Mouse (Mus musculus) liver, embryonic 15.5 days (tissue): ENCODE measurements at regions not wholly inside any gene's neighbourhood (a gene's known extent, or its start where the extent isn't known, plus 50 kb on each side); places are given as distances from the start of the nearest gene placed in this dataset.

Experiments used
- ATAC-seq: fragments of 200-750 bp; cut with Nextera tagmentation; 2 replicates; pipeline ENCODE4 v1.8.0; 2017; ENCODE audit warnings: moderate number of reproducible peaks, mild to moderate bottlenecking, moderate library complexity; ENCODE audit not compliant: insufficient read depth
- H3K27ac ChIP-seq: fragments of 300-500 bp; sonication (generic); replicated peaks from 2 replicates; pipeline ENCODE4 v1.5.1; 2015; ENCODE audit warnings: mild to moderate bottlenecking, inconsistent platforms
- H3K27me3 ChIP-seq: fragments of 300-500 bp; sonication (generic); 2 replicates; pipeline ENCODE4 v1.6.1; 2015; ENCODE audit warnings: mild to moderate bottlenecking, inconsistent platforms
- H3K36me3 ChIP-seq: fragments of 300-500 bp; sonication (generic); replicated peaks from 2 replicates; pipeline ENCODE4 v1.6.1; 2015; ENCODE audit warnings: moderate library complexity, mild to moderate bottlenecking, inconsistent platforms
- H3K4me1 ChIP-seq: fragments of 300-500 bp; sonication (generic); replicated peaks from 2 replicates; pipeline ENCODE4 v1.6.1; 2015; ENCODE audit warnings: inconsistent platforms
- H3K4me2 ChIP-seq: fragments of 300-500 bp; sonication (generic); 2 replicates; pipeline ENCODE4 v1.6.1; 2015; ENCODE audit warnings: moderate library complexity, mild to moderate bottlenecking, inconsistent platforms
- H3K4me3 ChIP-seq: fragments of 300-500 bp; sonication (generic); replicated peaks from 2 replicates; pipeline ENCODE4 v1.5.1; 2015; ENCODE audit warnings: mild to moderate bottlenecking, inconsistent platforms
- H3K9ac ChIP-seq: fragments of 300-500 bp; sonication (generic); 2 replicates; pipeline ENCODE4 v1.6.1; 2015; ENCODE audit warnings: moderate library complexity, mild to moderate bottlenecking, inconsistent platforms
- H3K9me3 ChIP-seq: fragments of 300-500 bp; sonication (generic); replicated peaks from 2 replicates; pipeline ENCODE4 v1.6.1; 2016; ENCODE audit warnings: inconsistent platforms
- WGBS: fragments of 180-500 bp; shearing (Covaris S2); methylation state at CpG from one replicate; pipeline ENCODE4 v1.1.7; 2015; ENCODE audit warnings: mixed read lengths; ENCODE audit not compliant: insufficient replicate concordance; 5-methylcytosine and 5-hydroxymethylcytosine counted together

GRCm38 (mm10) chr7:124861397-124861796 lies 583.1 kb upstream of the Kdm8 start:
- Histone ChIP-seq H3K4me3 (no peak overlapping the region), H3K4me1 (no peaks in the 10 kb centered on the region), H3K9me3 (no peaks in the 10 kb centered on the region), H3K9ac (no peak overlapping the region), H3K4me2 (no peak overlapping the region), H3K27ac (no peak overlapping the region), H3K36me3 (no peaks in the 10 kb centered on the region), H3K27me3 (no peaks in the 10 kb centered on the region)
- WGBS: 67% methylated on average over 2 of the region's 2 CpGs
- ATAC-seq: no peak

- WGBS: 28% methylated on average over 6 of the region's 6 CpGs
- Histone ChIP-seq H3K36me3 (no peaks in the 10 kb centered on the region), H3K4me1 (no peaks in the 10 kb centered on the region), H3K9ac (no peak overlapping the region), H3K27ac (no peak overlapping the region), H3K4me2 (no peak overlapping the region), H3K4me3 (no peak overlapping the region), H3K9me3 (no peaks in the 10 kb centered on the region), H3K27me3 (no peaks in the 10 kb centered on the region)
- no peak for ATAC-seq
Observed at GRCm38 (mm10) chr7:124868133-124868603, 576.3 kb upstream of the Kdm8 start.

- H3K4me2 ChIP-seq: no peak overlapping the region
- H3K4me1 ChIP-seq: no peaks in the 10 kb centered on the region
- ATAC-seq: no peak
- no peak overlapping the region for H3K9ac ChIP-seq
- no peaks in the 10 kb centered on the region for H3K9me3 ChIP-seq
- no peaks in the 10 kb centered on the region for H3K36me3 ChIP-seq
- H3K27me3 ChIP-seq: no peaks in the 10 kb centered on the region
- 26% methylated on average over 3 of the region's 3 CpGs for WGBS
- no peak overlapping the region for H3K27ac ChIP-seq
- no peak overlapping the region for H3K4me3 ChIP-seq
Observed at GRCm38 (mm10) chr7:124868621-124869020, 575.9 kb upstream of the Kdm8 start.

- Histone ChIP-seq H3K27me3 (no peaks in the 10 kb centered on the region), H3K27ac (no peak overlapping the region), H3K4me3 (no peak overlapping the region), H3K9me3 (no peaks in the 10 kb centered on the region), H3K36me3 (no peaks in the 10 kb centered on the region), H3K4me1 (no peaks in the 10 kb centered on the region), H3K9ac (no peak overlapping the region), H3K4me2 (no peak overlapping the region)
- 56% methylated on average over 6 of the region's 6 CpGs for WGBS
- no peak for ATAC-seq
Observed at GRCm38 (mm10) chr7:124880771-124881170, 563.7 kb upstream of the Kdm8 start.

GRCm38 (mm10) chr7:124907233-124907632 lies 537.2 kb upstream of the Kdm8 start:
- 52% methylated on average over 5 of the region's 5 CpGs for WGBS
- no peak for ATAC-seq
- H3K9me3 ChIP-seq: no peaks in the 10 kb centered on the region
- H3K27me3 ChIP-seq: no peaks in the 10 kb centered on the region
- no peaks in the 10 kb centered on the region for H3K4me1 ChIP-seq
- H3K4me2 ChIP-seq: no peak overlapping the region
- H3K27ac ChIP-seq: no peak overlapping the region
- no peaks in the 10 kb centered on the region for H3K36me3 ChIP-seq
- H3K4me3 ChIP-seq: no peak overlapping the region
- no peak overlapping the region for H3K9ac ChIP-seq

GRCm38 (mm10) chr7:124907662-124908296 lies 536.7 kb upstream of the Kdm8 start:
- Histone ChIP-seq H3K27ac (no peak overlapping the region), H3K4me2 (no peak overlapping the region), H3K4me3 (no peak overlapping the region), H3K9ac (no peak overlapping the region), H3K4me1 (no peaks in the 10 kb centered on the region), H3K9me3 (no peaks in the 10 kb centered on the region), H3K36me3 (no peaks in the 10 kb centered on the region), H3K27me3 (no peaks in the 10 kb centered on the region)
- ATAC-seq: no peak
- WGBS: 59% methylated on average over 5 of the region's 5 CpGs

- Histone ChIP-seq H3K27ac (no peak overlapping the region), H3K36me3 (no peaks in the 10 kb centered on the region), H3K9ac (no peak overlapping the region), H3K27me3 (no peaks in the 10 kb centered on the region), H3K4me3 (no peak overlapping the region), H3K4me1 (no peaks in the 10 kb centered on the region), H3K4me2 (no peak overlapping the region), H3K9me3 (no peaks in the 10 kb centered on the region)
- 63% methylated on average over 5 of the region's 5 CpGs for WGBS
- ATAC-seq: no peak
Observed at GRCm38 (mm10) chr7:124914061-124914460, 530.4 kb upstream of the Kdm8 start.

GRCm38 (mm10) chr7:124914479-124914878 lies 530.0 kb upstream of the Kdm8 start:
- WGBS: 47% methylated on average over 4 of the region's 4 CpGs
- H3K9me3 ChIP-seq: no peaks in the 10 kb centered on the region
- no peaks in the 10 kb centered on the region for H3K4me1 ChIP-seq
- H3K27me3 ChIP-seq: no peaks in the 10 kb centered on the region
- no peaks in the 10 kb centered on the region for H3K36me3 ChIP-seq
- no peak overlapping the region for H3K9ac ChIP-seq
- no peak overlapping the region for H3K4me2 ChIP-seq
- no peak overlapping the region for H3K4me3 ChIP-seq
- no peak overlapping the region for H3K27ac ChIP-seq
- no peak for ATAC-seq

- no peaks in the 10 kb centered on the region for H3K9me3 ChIP-seq
- no peak overlapping the region for H3K4me2 ChIP-seq
- H3K36me3 ChIP-seq: no peaks in the 10 kb centered on the region
- no peak overlapping the region for H3K27ac ChIP-seq
- WGBS: 53% methylated on average over 6 of the region's 6 CpGs
- H3K27me3 ChIP-seq: no peaks in the 10 kb centered on the region
- no peaks in the 10 kb centered on the region for H3K4me1 ChIP-seq
- H3K9ac ChIP-seq: no peak overlapping the region
- no peak for ATAC-seq
- H3K4me3 ChIP-seq: no peak overlapping the region
Observed at GRCm38 (mm10) chr7:124914972-124915371, 529.5 kb upstream of the Kdm8 start.

GRCm38 (mm10) chr7:124915637-124916036 lies 528.8 kb upstream of the Kdm8 start:
- H3K27ac ChIP-seq: no peak overlapping the region
- H3K4me1 ChIP-seq: no peaks in the 10 kb centered on the region
- H3K9me3 ChIP-seq: no peaks in the 10 kb centered on the region
- WGBS: 40% methylated on average over 5 of the region's 5 CpGs
- no peaks in the 10 kb centered on the region for H3K36me3 ChIP-seq
- no peak for ATAC-seq
- no peak overlapping the region for H3K4me2 ChIP-seq
- no peak overlapping the region for H3K9ac ChIP-seq
- H3K4me3 ChIP-seq: no peak overlapping the region
- H3K27me3 ChIP-seq: no peaks in the 10 kb centered on the region

GRCm38 (mm10) chr7:124917606-124918120 lies 526.8 kb upstream of the Kdm8 start:
- WGBS: 44% methylated on average over 5 of the region's 5 CpGs
- ATAC-seq: no peak
- Histone ChIP-seq H3K9ac (no peak overlapping the region), H3K4me2 (no peak overlapping the region), H3K4me1 (no peaks in the 10 kb centered on the region), H3K4me3 (no peak overlapping the region), H3K9me3 (no peaks in the 10 kb centered on the region), H3K27ac (no peak overlapping the region), H3K27me3 (no peaks in the 10 kb centered on the region), H3K36me3 (no peaks in the 10 kb centered on the region)

GRCm38 (mm10) chr7:124922806-124923205 lies 521.7 kb upstream of the Kdm8 start:
- 59% methylated on average over 7 of the region's 7 CpGs for WGBS
- no peak overlapping the region for H3K27ac ChIP-seq
- no peaks in the 10 kb centered on the region for H3K4me1 ChIP-seq
- ATAC-seq: no peak
- no peak overlapping the region for H3K4me2 ChIP-seq
- H3K27me3 ChIP-seq: no peaks in the 10 kb centered on the region
- no peak overlapping the region for H3K9ac ChIP-seq
- no peak overlapping the region for H3K4me3 ChIP-seq
- no peaks in the 10 kb centered on the region for H3K36me3 ChIP-seq
- no peaks in the 10 kb centered on the region for H3K9me3 ChIP-seq
